Mouse (Mus musculus) bone marrow macrophage, adult 2 months (primary cell): ENCODE data around the gene Gpx4.

Experiments used
- CTCF ChIP-seq: IDR thresholded peaks from 2 replicates; pipeline ENCODE4 v1.5.1; 2012; ENCODE audit warnings: low read depth, mild to moderate bottlenecking, low read length, moderate library complexity
- POLR2A ChIP-seq: IDR thresholded peaks from 2 replicates; pipeline ENCODE4 v1.6.1; 2012; ENCODE audit warnings: mild to moderate bottlenecking, low read depth, low read length, borderline replicate concordance

- TF ChIP-seq CTCF (no peak), POLR2A (no peak)
Measured at GRCm38 (mm10) chr10:80080396-80081070, 33.6 kb downstream of the Gpx4 start.
